Mouse (Mus musculus): Measurements from ENCODE around the gene Lcmt1.

DNA sequence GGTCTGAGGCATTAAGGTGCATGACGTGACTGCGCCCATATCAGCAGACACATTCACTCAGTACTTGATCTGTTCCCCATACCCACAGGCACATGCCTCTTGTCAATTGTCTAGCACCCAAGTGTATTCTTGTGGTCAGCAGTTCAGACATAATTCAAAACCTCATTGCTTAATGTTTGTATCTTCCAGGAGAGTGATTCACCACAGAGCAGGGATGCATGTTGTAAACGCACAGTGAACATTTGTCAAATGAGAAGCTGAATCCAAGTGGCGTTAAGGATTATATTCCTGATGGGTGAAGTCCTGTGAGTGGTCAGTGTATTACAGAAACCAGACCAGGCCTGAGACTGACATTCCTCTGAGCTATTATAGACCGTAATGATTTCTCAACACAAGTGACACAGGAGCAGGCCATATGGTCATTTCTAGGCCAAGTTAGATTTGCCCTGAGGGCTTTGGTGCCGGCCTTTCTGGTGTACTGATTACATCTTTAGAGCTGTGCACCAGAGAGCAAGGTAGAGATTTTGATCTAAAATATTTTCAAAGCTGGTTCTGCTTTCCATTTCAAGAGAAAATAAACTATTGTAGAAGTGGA is 20.2 kb downstream of the Lcmt1 start:
- TF ChIP-seq POLR2A (IDR thresholded peaks at IDR 0.05; ENCODE audit: low read depth, low read length) (no peak), NELFE (IDR thresholded peaks at IDR 0.05; ENCODE audit: low read depth, low read length) (no peak), SMC3 (IDR thresholded peaks at IDR 0.05; ENCODE audit: low read depth, low read length) (no peak), SIN3A (IDR thresholded peaks at IDR 0.05; ENCODE audit: low read length) (no peak), JUN (IDR thresholded peaks at IDR 0.05; ENCODE audit: insufficient read depth, low read depth, low read length) (no peak), JUND (conservative IDR thresholded peaks at IDR 0.05; ENCODE audit: low read depth, low read length) (no peak), HCFC1 (IDR thresholded peaks at IDR 0.05; ENCODE audit: low read depth, low read length) (no peak), ZNF384 (IDR thresholded peaks at IDR 0.05; ENCODE audit: low read depth, low read length) (no peak), GABPA (IDR thresholded peaks at IDR 0.05; ENCODE audit: insufficient replicate concordance, low read depth, low read length) (no peak), MAFK (IDR thresholded peaks at IDR 0.05; ENCODE audit: insufficient replicate concordance, low read length) (no peak)
